Mouse (Mus musculus): ENCODE data around the gene Serpinb6b. TPM values are rescaled to one million over a fixed set of nuclear protein-coding genes. Genes with fewer than 3 reads are reported as not detected.

Gene Serpinb6b
- polyA plus RNA-seq, 1 experiment from 2014 or later = 2.1 TPM

GRCm38 (mm10) chr13:32982556-32983042 lies 17.6 kb downstream of the Serpinb6b start:
- no peak for ATAC-seq (ENCODE audit: insufficient number of reproducible peaks, insufficient read depth, low FRiP score, low TSS enrichment, low read depth)

DNA sequence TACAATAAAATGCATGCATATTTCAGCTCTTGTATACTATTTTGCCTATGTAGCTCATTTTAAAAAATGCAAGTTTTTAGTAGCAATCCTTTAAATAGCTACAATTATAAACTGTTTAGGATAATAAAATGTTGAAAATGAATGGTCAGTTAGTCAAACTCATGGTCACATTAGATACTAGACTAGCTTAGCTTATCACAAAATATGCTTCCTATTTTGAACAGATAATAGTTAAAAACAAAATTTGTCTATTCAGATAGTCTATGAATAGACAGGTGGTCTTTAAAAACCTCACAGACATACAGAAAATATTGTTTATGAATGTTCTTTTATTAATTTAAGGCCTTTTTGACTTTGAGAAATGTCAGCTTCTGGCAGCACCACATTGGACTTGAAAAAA lies 21.2 kb downstream of the Serpinb6b start:
- H3K36me3 ChIP-seq = no peaks in the 10 kb centered on the region
- H3K9ac ChIP-seq = no peak overlapping the region
- no peaks in the 10 kb centered on the region for H3K9me3 ChIP-seq
- no peaks in the 10 kb centered on the region for H3K27me3 ChIP-seq
- no peak for ATAC-seq (ENCODE audit: insufficient number of reproducible peaks, insufficient read depth, low FRiP score, low TSS enrichment, low read depth)
- H3K27ac ChIP-seq = no peak overlapping the region
- no peaks in the 10 kb centered on the region for H3K4me1 ChIP-seq
- H3K4me2 ChIP-seq = no peak overlapping the region
- H3K4me3 ChIP-seq = no peak overlapping the region

More at GRCm38 (mm10) chr13:32982556-32983042, 17.6 kb downstream of the Serpinb6b start:
- no peak overlapping the region for H3K9ac ChIP-seq
- no peaks in the 10 kb centered on the region for H3K9me3 ChIP-seq
- H3K27me3 ChIP-seq = no peaks in the 10 kb centered on the region
- H3K4me3 ChIP-seq = no peak overlapping the region
- no peak overlapping the region for H3K4me2 ChIP-seq
- 77% methylated on average over 4 of the region's 4 CpGs for WGBS
- H3K36me3 ChIP-seq = no peaks in the 10 kb centered on the region
- H3K4me1 ChIP-seq = no peaks in the 10 kb centered on the region
- no peak overlapping the region for H3K27ac ChIP-seq

- H3K9ac ChIP-seq = no peak overlapping the region
- ATAC-seq (ENCODE audit: insufficient number of reproducible peaks, insufficient read depth, low FRiP score, low TSS enrichment, low read depth) = no peak
- H3K36me3 ChIP-seq = no peaks in the 10 kb centered on the region
- WGBS = 84% methylated on average over 10 of the region's 10 CpGs
- H3K4me2 ChIP-seq = no peak overlapping the region
- H3K4me1 ChIP-seq = no peaks in the 10 kb centered on the region
- H3K27me3 ChIP-seq = no peaks in the 10 kb centered on the region
- no peak overlapping the region for H3K27ac ChIP-seq
- H3K4me3 ChIP-seq = no peak overlapping the region
- no peaks in the 10 kb centered on the region for H3K9me3 ChIP-seq
These were observed 28.3 kb downstream of the Serpinb6b start for GRCm38 (mm10) chr13:32993152-32993893.

DNA sequence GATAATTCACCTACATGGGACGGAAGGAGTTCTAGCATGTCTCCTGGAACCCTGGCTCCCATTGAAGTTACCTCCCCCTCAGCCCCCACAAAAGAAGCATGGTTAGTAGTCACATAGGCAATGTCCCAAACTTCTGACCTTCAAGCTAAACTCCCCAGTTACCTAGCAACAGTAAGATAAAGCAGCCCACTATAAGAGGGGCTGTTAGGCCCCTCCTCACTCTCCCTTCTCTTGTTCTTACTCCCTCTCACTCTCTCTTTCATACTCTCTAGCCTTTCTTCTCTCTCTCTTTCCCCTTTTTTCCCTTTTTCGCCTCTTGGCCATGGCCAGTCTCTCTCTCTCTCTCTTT lies 28.9 kb downstream of the Serpinb6b start:
- Histone ChIP-seq H3K36me3 (no peaks in the 10 kb centered on the region), H3K4me3 (no peak overlapping the region), H3K27ac (no peak overlapping the region), H3K4me1 (no peaks in the 10 kb centered on the region), H3K27me3 (no peaks in the 10 kb centered on the region), H3K9ac (no peak overlapping the region), H3K9me3 (no peaks in the 10 kb centered on the region), H3K4me2 (no peak overlapping the region)
- WGBS = 89% methylated on average over 2 of the region's 2 CpGs
- ATAC-seq (ENCODE audit: insufficient number of reproducible peaks, insufficient read depth, low FRiP score, low TSS enrichment, low read depth) = no peak

GRCm38 (mm10) chr13:32995051-32995450 lies 30.0 kb downstream of the Serpinb6b start:
- H3K9ac ChIP-seq = no peak overlapping the region
- H3K4me1 ChIP-seq = no peaks in the 10 kb centered on the region
- 68% methylated on average over 4 of the region's 4 CpGs for WGBS
- H3K4me2 ChIP-seq = no peak overlapping the region
- H3K4me3 ChIP-seq = no peak overlapping the region
- H3K36me3 ChIP-seq = no peaks in the 10 kb centered on the region
- no peak overlapping the region for H3K27ac ChIP-seq
- no peaks in the 10 kb centered on the region for H3K27me3 ChIP-seq
- no peak for ATAC-seq (ENCODE audit: insufficient number of reproducible peaks, insufficient read depth, low FRiP score, low TSS enrichment, low read depth)
- no peaks in the 10 kb centered on the region for H3K9me3 ChIP-seq

- H3K27me3 ChIP-seq = no peaks in the 10 kb centered on the region
- no peak overlapping the region for H3K4me3 ChIP-seq
- H3K4me1 ChIP-seq = peaks cover 10% of the 10 kb centered on the region
- H3K9ac ChIP-seq = no peak overlapping the region
- H3K27ac ChIP-seq = no peak overlapping the region
- WGBS = 87% methylated on average over 5 of the region's 5 CpGs
- no peaks in the 10 kb centered on the region for H3K9me3 ChIP-seq
- H3K36me3 ChIP-seq = no peaks in the 10 kb centered on the region
- H3K4me2 ChIP-seq = no peak overlapping the region
- ATAC-seq (ENCODE audit: insufficient number of reproducible peaks, insufficient read depth, low FRiP score, low TSS enrichment, low read depth) = no peak
These were observed 36.3 kb downstream of the Serpinb6b start for GRCm38 (mm10) chr13:33001341-33001740.

GRCm38 (mm10) chr13:33002950-33003349 lies 37.9 kb downstream of the Serpinb6b start, which contains the start of gene Serpinb9:
Gene Serpinb9 (plus strand): TSS chr13:33003250.
- H3K27me3 ChIP-seq = no peaks in the 10 kb centered on the region
- H3K36me3 ChIP-seq = no peaks in the 10 kb centered on the region
- no peaks in the 10 kb centered on the region for H3K9me3 ChIP-seq
- H3K4me3 ChIP-seq = peak within 1 kb of the TSS; percentile 40
- no peak within 1 kb of the TSS for H3K9ac ChIP-seq
- H3K27ac ChIP-seq = peak within 1 kb of the TSS; percentile 40
- H3K4me1 ChIP-seq = peaks cover 10% of the 10 kb centered on the region
- 80% methylated on average over 3 of the region's 3 CpGs for WGBS
- ATAC-seq (ENCODE audit: insufficient number of reproducible peaks, insufficient read depth, low FRiP score, low TSS enrichment, low read depth) = no peak
- peak within 1 kb of the TSS; percentile 60 for H3K4me2 ChIP-seq

- no peaks in the 10 kb centered on the region for H3K36me3 ChIP-seq
- WGBS = 65% methylated on average over 9 of the region's 9 CpGs
- peaks cover 10% of the 10 kb centered on the region for H3K4me1 ChIP-seq
- H3K4me3 ChIP-seq = peak overlapping the region; percentile 40
- H3K9me3 ChIP-seq = no peaks in the 10 kb centered on the region
- H3K4me2 ChIP-seq = peak overlapping the region; percentile 60
- H3K9ac ChIP-seq = peak overlapping the region; percentile 72
- no peaks in the 10 kb centered on the region for H3K27me3 ChIP-seq
- ATAC-seq (ENCODE audit: insufficient number of reproducible peaks, insufficient read depth, low FRiP score, low TSS enrichment, low read depth) = no peak
- peak overlapping the region; percentile 40 for H3K27ac ChIP-seq
These were observed 38.8 kb downstream of the Serpinb6b start for GRCm38 (mm10) chr13:33003523-33004413.

DNA sequence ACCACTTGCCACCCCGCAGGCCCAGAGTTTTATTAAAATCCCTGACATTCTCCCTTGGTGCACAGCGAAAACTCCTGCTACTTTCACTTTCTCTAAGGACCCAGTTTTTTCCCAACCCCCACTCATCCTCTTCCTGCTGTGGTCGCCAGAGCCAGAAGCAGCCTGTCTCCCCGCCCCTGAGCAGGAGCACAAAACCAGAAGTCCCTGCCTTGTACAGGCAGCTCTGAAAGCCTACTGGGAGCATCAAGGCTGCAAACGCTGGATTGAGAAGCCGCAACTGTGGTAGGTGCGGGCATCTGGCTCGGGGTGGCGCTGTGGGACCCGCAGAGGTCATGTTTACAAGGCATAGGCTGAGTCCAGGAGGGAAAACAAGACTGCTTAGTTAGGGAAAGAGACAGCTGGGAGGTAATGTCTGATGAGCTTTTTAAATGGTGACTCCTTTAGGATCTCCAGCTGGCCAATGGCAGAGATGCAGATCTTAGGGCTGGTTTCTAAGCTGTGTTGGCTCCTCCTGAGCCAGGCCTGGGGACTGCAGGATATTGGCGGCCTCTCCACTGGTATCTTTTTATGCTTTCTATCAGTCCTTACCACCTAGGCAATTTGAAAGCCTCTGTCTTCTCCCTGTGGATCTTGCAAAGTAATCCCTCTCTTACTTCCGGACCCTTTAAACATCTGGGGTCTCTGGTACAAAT lies 39.6 kb downstream of the Serpinb6b start:
- WGBS = 14% methylated on average over 12 of the region's 12 CpGs
- Histone ChIP-seq H3K27me3 (no peaks in the 10 kb centered on the region), H3K27ac (peak overlapping the region; percentile 40), H3K4me1 (peaks cover 10% of the 10 kb centered on the region), H3K4me3 (peak overlapping the region; percentile 40), H3K9ac (peak overlapping the region; percentile 72), H3K36me3 (no peaks in the 10 kb centered on the region), H3K4me2 (peak overlapping the region; percentile 60), H3K9me3 (no peaks in the 10 kb centered on the region)
- peak; percentile 71 for ATAC-seq (ENCODE audit: insufficient number of reproducible peaks, insufficient read depth, low FRiP score, low TSS enrichment, low read depth)

GRCm38 (mm10) chr13:33005501-33006075 lies 40.6 kb downstream of the Serpinb6b start:
- WGBS = 58% methylated on average over 2 of the region's 2 CpGs
- Histone ChIP-seq H3K36me3 (no peaks in the 10 kb centered on the region), H3K9ac (no peak overlapping the region), H3K27me3 (no peaks in the 10 kb centered on the region), H3K4me2 (no peak overlapping the region; the same call in 1 of the 2 replicates), H3K27ac (no peak overlapping the region), H3K4me1 (peaks cover 10% of the 10 kb centered on the region), H3K4me3 (no peak overlapping the region), H3K9me3 (no peaks in the 10 kb centered on the region)
- ATAC-seq (ENCODE audit: insufficient number of reproducible peaks, insufficient read depth, low FRiP score, low TSS enrichment, low read depth) = no peak

DNA sequence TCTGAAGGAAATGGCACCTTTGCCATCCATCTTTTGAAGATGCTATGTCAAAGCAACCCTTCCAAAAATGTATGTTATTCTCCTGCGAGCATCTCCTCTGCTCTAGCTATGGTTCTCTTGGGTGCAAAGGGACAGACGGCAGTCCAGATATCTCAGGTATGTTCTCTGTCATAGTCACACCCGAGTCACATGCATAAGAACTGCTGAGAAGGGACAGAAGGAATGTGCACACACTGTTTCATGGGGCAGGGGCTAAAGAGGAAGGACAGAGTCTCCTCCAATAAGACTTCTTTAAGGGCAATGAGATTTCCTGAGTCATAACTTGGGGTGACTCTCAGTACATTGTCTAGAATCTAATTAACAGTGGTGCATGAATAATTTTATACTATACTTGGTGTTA lies 41.5 kb downstream of the Serpinb6b start:
- Histone ChIP-seq H3K4me2 (no peak overlapping the region), H3K4me3 (no peak overlapping the region), H3K36me3 (no peaks in the 10 kb centered on the region), H3K4me1 (peaks cover 10% of the 10 kb centered on the region), H3K9me3 (no peaks in the 10 kb centered on the region), H3K9ac (no peak overlapping the region), H3K27me3 (no peaks in the 10 kb centered on the region), H3K27ac (no peak overlapping the region)
- no peak for ATAC-seq (ENCODE audit: insufficient number of reproducible peaks, insufficient read depth, low FRiP score, low TSS enrichment, low read depth)
- 90% methylated on average over 3 of the region's 3 CpGs for WGBS
